Mouse (Mus musculus) CH12.LX (cell line): ENCODE measurements around the gene Mvp. TPM values are rescaled to one million over a fixed set of nuclear protein-coding genes. Genes with fewer than 3 reads are reported as not detected.

Source experiments
- DNase-seq: peaks from one replicate; pipeline ENCODE4 v3.0.0-alpha.2; 2013; ENCODE audit errors: extremely low read depth
- H3K27ac ChIP-seq: 2 replicates; pipeline ENCODE4 v1.5.1; 2012; ENCODE audit warnings: low read depth, mild to moderate bottlenecking, control low read depth, moderate library complexity; ENCODE audit not compliant: insufficient read depth
- H3K27me3 ChIP-seq: replicated peaks from 2 replicates; pipeline ENCODE3; 2012; ENCODE audit warnings: inconsistent platforms
- H3K36me3 ChIP-seq, 2 experiments: replicated peaks in 1 of 2; 2 replicates each; pipeline versions ENCODE3 to v1.6.1; 2012; ENCODE audit warnings: inconsistent platforms in 1 of 2, low read length in 1 of 2, mild to moderate bottlenecking in 1 of 2, mixed read lengths in 1 of 2, moderate library complexity in 1 of 2; ENCODE audit not compliant: control insufficient read depth in 1 of 2, insufficient read depth in 1 of 2
- H3K4me1 ChIP-seq, 2 experiments: 2 replicates each; pipeline ENCODE4 v1.6.1; 2012; ENCODE audit warnings: inconsistent platforms in 1 of 2, moderate library complexity in 1 of 2; ENCODE audit not compliant: insufficient read depth in 2 of 2, control insufficient read depth in 1 of 2
- H3K4me2 ChIP-seq: 2 replicates; pipeline ENCODE4 v1.6.1; 2012; ENCODE audit warnings: low read depth, mild to moderate bottlenecking, control low read depth; ENCODE audit not compliant: poor library complexity, insufficient read depth, severe bottlenecking
- H3K4me3 ChIP-seq, 3 experiments: fragments of 150-350 bp in 1 of 3; sonication (generic) in 1 of 3; replicated peaks in 1 of 3; 2 replicates each; pipeline versions ENCODE3 to v1.5.1; 2011 to 2012; ENCODE audit warnings: low read depth in 2 of 3, low read length in 2 of 3, mild to moderate bottlenecking in 2 of 3, moderate library complexity in 2 of 3, control low read depth in 1 of 3, improper control_type of control experiment in 1 of 3, inconsistent platforms in 1 of 3, mixed read lengths in 1 of 3; ENCODE audit not compliant: poor library complexity in 1 of 3
- H3K79me2 ChIP-seq: replicated peaks from 2 replicates; pipeline ENCODE4 v1.6.1; 2012; ENCODE audit warnings: mild to moderate bottlenecking, moderate library complexity; ENCODE audit not compliant: control insufficient read depth, poor library complexity, insufficient read depth, severe bottlenecking; ENCODE audit errors: extremely low read depth
- H3K9ac ChIP-seq: 2 replicates; pipeline ENCODE4 v1.6.1; 2012; ENCODE audit warnings: low read depth, mild to moderate bottlenecking, control low read depth, moderate library complexity; ENCODE audit not compliant: insufficient read depth
- H3K9me3 ChIP-seq: replicated peaks from 2 replicates; pipeline ENCODE3; 2012; ENCODE audit warnings: low read length, inconsistent platforms, mixed read lengths
- CHD1 ChIP-seq: IDR thresholded peaks from 2 replicates; pipeline ENCODE4 v1.6.1; 2012; ENCODE audit warnings: low read depth, low read length, improper control_type of control experiment, inconsistent platforms
- CTCF ChIP-seq, 2 experiments: IDR thresholded peaks in 1 of 2; conservative IDR thresholded peaks in 1 of 2; 2 replicates each; pipeline ENCODE4 v1.5.1; 2011 to 2012; ENCODE audit warnings: low read depth in 2 of 2, low read length in 2 of 2, improper control_type of control experiment in 1 of 2, inconsistent platforms in 1 of 2, mild to moderate bottlenecking in 1 of 2, moderate library complexity in 1 of 2
- E2F4 ChIP-seq: IDR thresholded peaks from 2 replicates; pipeline ENCODE4 v1.6.1; 2011; ENCODE audit warnings: low read depth, low read length, improper control_type of control experiment; ENCODE audit not compliant: insufficient replicate concordance
- EP300 ChIP-seq: IDR thresholded peaks from 2 replicates; pipeline ENCODE4 v1.6.1; 2011; ENCODE audit warnings: low read length, improper control_type of control experiment
- JUND ChIP-seq: conservative IDR thresholded peaks from 2 replicates; pipeline ENCODE4 v1.6.1; 2011; ENCODE audit warnings: low read depth, low read length, improper control_type of control experiment
- KAT2A ChIP-seq: IDR thresholded peaks from 2 replicates; pipeline ENCODE4 v1.6.1; 2012; ENCODE audit warnings: low read length, improper control_type of control experiment, inconsistent platforms; ENCODE audit not compliant: insufficient replicate concordance
- MAFK ChIP-seq: IDR thresholded peaks from 2 replicates; pipeline ENCODE4 v1.6.1; 2011; ENCODE audit warnings: low read length, improper control_type of control experiment; ENCODE audit not compliant: insufficient replicate concordance
- MAX ChIP-seq: IDR thresholded peaks from 2 replicates; pipeline ENCODE4 v1.6.1; 2011; ENCODE audit warnings: low read length, improper control_type of control experiment
- MAZ ChIP-seq: IDR thresholded peaks from 2 replicates; pipeline ENCODE4 v1.6.1; 2012; ENCODE audit warnings: low read depth, mild to moderate bottlenecking, inconsistent platforms, low read length, improper control_type of control experiment, moderate library complexity
- MEF2A ChIP-seq: IDR thresholded peaks from 2 replicates; pipeline ENCODE4 v1.6.1; 2014; ENCODE audit warnings: low read depth, mild to moderate bottlenecking, inconsistent platforms, low read length, improper control_type of control experiment, borderline replicate concordance
- MXI1 ChIP-seq: IDR thresholded peaks from 2 replicates; pipeline ENCODE4 v1.6.1; 2011; ENCODE audit warnings: mild to moderate bottlenecking, low read depth, low read length, improper control_type of control experiment
- MYC ChIP-seq: IDR thresholded peaks from 2 replicates; pipeline ENCODE4 v1.6.1; 2011; ENCODE audit warnings: low read depth, mild to moderate bottlenecking, improper control_type of control experiment, low read length
- NELFE ChIP-seq: IDR thresholded peaks from 2 replicates; pipeline ENCODE4 v1.6.1; 2011; ENCODE audit warnings: low read depth, low read length, improper control_type of control experiment
- POLR2A ChIP-seq: IDR thresholded peaks from 2 replicates; pipeline ENCODE4 v1.6.1; 2011; ENCODE audit warnings: low read depth, mild to moderate bottlenecking, improper control_type of control experiment, low read length
- POLR2AphosphoS2 ChIP-seq: IDR thresholded peaks from 2 replicates; pipeline ENCODE4 v1.6.1; 2011; ENCODE audit warnings: low read depth, low read length, improper control_type of control experiment
- RAD21 ChIP-seq: IDR thresholded peaks from 2 replicates; pipeline ENCODE4 v1.6.1; 2011; ENCODE audit warnings: low read depth, mild to moderate bottlenecking, low read length, improper control_type of control experiment, moderate library complexity
- RCOR1 ChIP-seq: conservative IDR thresholded peaks from 2 replicates; pipeline ENCODE4 v1.6.1; 2012; ENCODE audit warnings: low read depth, mild to moderate bottlenecking, inconsistent platforms, low read length, improper control_type of control experiment
- SMC3 ChIP-seq: IDR thresholded peaks from 2 replicates; pipeline ENCODE4 v1.6.1; 2011; ENCODE audit warnings: low read depth, low read length, improper control_type of control experiment
- TCF12 ChIP-seq: IDR thresholded peaks from 2 replicates; pipeline ENCODE4 v1.6.1; 2014; ENCODE audit warnings: low read depth, mild to moderate bottlenecking, inconsistent platforms, low read length, improper control_type of control experiment
- UBTF ChIP-seq: IDR thresholded peaks from 2 replicates; pipeline ENCODE4 v1.6.1; 2012; ENCODE audit warnings: low read depth, mild to moderate bottlenecking, inconsistent platforms, low read length, improper control_type of control experiment, moderate library complexity
- USF1 ChIP-seq: IDR thresholded peaks from 2 replicates; pipeline ENCODE4 v1.6.1; 2014; ENCODE audit warnings: low read depth, mild to moderate bottlenecking, inconsistent platforms, low read length, improper control_type of control experiment
- USF2 ChIP-seq: conservative IDR thresholded peaks from 2 replicates; pipeline ENCODE4 v1.6.1; 2011; ENCODE audit warnings: low read depth, low read length, improper control_type of control experiment
- ZC3H11A ChIP-seq: IDR thresholded peaks from 2 replicates; pipeline ENCODE4 v1.6.1; 2012; ENCODE audit warnings: low read depth, mild to moderate bottlenecking, inconsistent platforms, low read length, improper control_type of control experiment
- ZKSCAN1 ChIP-seq: IDR thresholded peaks from 2 replicates; pipeline ENCODE4 v1.6.1; 2012; ENCODE audit warnings: low read depth, inconsistent platforms, low read length, improper control_type of control experiment, borderline replicate concordance
- ZMIZ1 ChIP-seq: IDR thresholded peaks from 2 replicates; pipeline ENCODE4 v1.6.1; 2012; ENCODE audit warnings: low read depth, mild to moderate bottlenecking, inconsistent platforms, low read length, improper control_type of control experiment
- ZNF384 ChIP-seq: IDR thresholded peaks from 2 replicates; pipeline ENCODE4 v1.6.1; 2012; ENCODE audit warnings: low read depth, low read length, improper control_type of control experiment, inconsistent platforms
- dilution Hi-C: fragments of 300-500 bp; cut with MboI; formaldehyde crosslinking; loops from 2 replicates; pipeline ENCODE4 v1.14.3; 2020; ENCODE audit warnings: low sequenced_read_pairs; ENCODE audit not compliant: extremely low pct_unique_long_range_greater_than_20kb, extremely low pct_ligation_motif_present
- in situ Hi-C: fragments of 300-500 bp; cut with MboI; formaldehyde crosslinking; loops from 3 replicates; pipeline ENCODE4 v1.14.3; 2019; ENCODE audit warnings: low sequenced_read_pairs, low pct_ligation_motif_present, low pct_unique_long_range_greater_than_20kb, mixed read lengths
- polyA plus RNA-seq: library from polyadenylated mRNA; unstranded; fragments of >175 nt; gene quantifications from 2 replicates; pipeline ENCODE4 v1.2.1, GENCODE M21; 2012; ENCODE audit warnings: low read depth; ENCODE audit not compliant: insufficient read length
- total RNA-seq, 2 experiments: library from RNA; depleted of rRNA; stranded (reverse); fragments of 300-350 nt in 1 of 2; fragments of >200 nt in 1 of 2; gene quantifications; 2 replicates each; pipeline ENCODE4 v1.2.3; 2012 to 2014

Mvp gene
- total and polyA plus RNA-seq, 3 experiments = 33.3 to 53.7 (median 52.1) TPM

- DNase-seq = no peak
- H3K27ac ChIP-seq = no peak overlapping the region
- peaks cover 15 to 41% of the 10 kb centered on the region in 2 experiments for H3K4me1 ChIP-seq
- H3K9me3 ChIP-seq = no peaks in the 10 kb centered on the region
- no peak overlapping the region for H3K9ac ChIP-seq
- dilution Hi-C loops = no loop called here
- no peak overlapping the region for H3K4me2 ChIP-seq
- no peaks in the 10 kb centered on the region for H3K27me3 ChIP-seq
- H3K79me2 ChIP-seq = no peaks in the 10 kb centered on the region
- H3K36me3 ChIP-seq = peaks cover 19 to 40% of the 10 kb centered on the region in 2 experiments
- in situ Hi-C loops = no loop called here
- TF ChIP-seq SMC3 = no peak
- TF ChIP-seq MAX = no peak
- no peak for TF ChIP-seq E2F4
- TF ChIP-seq MXI1 = no peak
- no peak for TF ChIP-seq USF2
- TF ChIP-seq UBTF = no peak
- no peak for TF ChIP-seq TCF12
- no peak for TF ChIP-seq MAZ
- TF ChIP-seq NELFE = no peak
- H3K4me3 ChIP-seq = no peak overlapping the region
Measured at GRCm38 (mm10) chr7:127003620-127004019, 10.8 kb downstream of the Mvp start.

GRCm38 (mm10) chr7:126999568-126999967 is 14.9 kb downstream of the Mvp start:
- no peak overlapping the region for H3K4me3 ChIP-seq
- dilution Hi-C loops (no loop called here), in situ Hi-C loops (loop anchor here (25.0 kb wide), 1 partner anchor 788 kb away; the partner anchor contains the start of genes Gm49388 and Setd1a)

More at GRCm38 (mm10) chr7:126999568-126999967, 14.9 kb downstream of the Mvp start:
- Histone ChIP-seq H3K9me3 (peaks cover 9% of the 10 kb centered on the region), H3K9ac (no peak overlapping the region), H3K36me3 (peaks cover 49 to 77% of the 10 kb centered on the region in 2 experiments), H3K4me2 (no peak overlapping the region), H3K4me1 (peaks cover 0 to 9% of the 10 kb centered on the region in 2 experiments; a peak in 2 of 4 replicates), H3K79me2 (no peaks in the 10 kb centered on the region), H3K27ac (no peak overlapping the region), H3K27me3 (no peaks in the 10 kb centered on the region)
- no peak for TF ChIP-seq ZNF384
- no peak for TF ChIP-seq MEF2A
- TF ChIP-seq JUND = no peak
- TF ChIP-seq MAX = no peak
- no peak for TF ChIP-seq USF1
- no peak for TF ChIP-seq ZMIZ1
- TF ChIP-seq TCF12 = no peak
- no peak for TF ChIP-seq RCOR1
- no peak for TF ChIP-seq CTCF (conservative IDR thresholded peaks at IDR 0.05 in 1 of 2, IDR thresholded peaks at IDR 0.05 in 1 of 2; ENCODE audit: low read depth in 2 of 2, low read length in 2 of 2)
- TF ChIP-seq ZC3H11A = no peak
- no peak for TF ChIP-seq EP300
- no peak for TF ChIP-seq MYC
- no peak for TF ChIP-seq CHD1
- no peak for TF ChIP-seq RAD21
- TF ChIP-seq ZKSCAN1 = no peak
- no peak for TF ChIP-seq KAT2A
- no peak for TF ChIP-seq POLR2A
- TF ChIP-seq MAFK = no peak
- no peak for TF ChIP-seq POLR2AphosphoS2
- DNase-seq = no peak
